Mouse (Mus musculus): ENCODE results near the gene Fmo3. TPM values are rescaled to one million over a fixed set of nuclear protein-coding genes. Genes with fewer than 3 reads are reported as not detected.

Fmo3 gene
- polyA plus RNA-seq, 1 experiment: 0.19 TPM

- no peaks in the 10 kb centered on the region for H3K27me3 ChIP-seq (replicated peaks; ENCODE audit: control insufficient read depth, insufficient read depth, low read length)
- no peak overlapping the region for H3K27ac ChIP-seq (ENCODE audit: insufficient read depth, low read depth, low read length)
- H3K4me3 ChIP-seq (ENCODE audit: insufficient read depth, low read depth, low read length): no peak overlapping the region
- H3K4me1 ChIP-seq (ENCODE audit: control insufficient read depth, insufficient read depth, low read length): no peaks in the 10 kb centered on the region
- no peak for DNase-seq
- TF ChIP-seq CTCF (conservative IDR thresholded peaks at IDR 0.05; ENCODE audit: insufficient read depth, insufficient read length, low read depth, low read length): no peak
- TF ChIP-seq POLR2A (IDR thresholded peaks at IDR 0.05; ENCODE audit: low read depth, low read length): no peak
- H3K36me3 ChIP-seq (ENCODE audit: control insufficient read depth, insufficient read depth, low read length): no peaks in the 10 kb centered on the region
- 45% methylated on average over 6 of the region's 6 CpGs for WGBS
Observed at GRCm38 (mm10) chr1:162943700-162944099, 40.6 kb downstream of the Fmo3 start.

GRCm38 (mm10) chr1:162938696-162939351 is 45.5 kb downstream of the Fmo3 start:
- TF ChIP-seq CTCF (conservative IDR thresholded peaks at IDR 0.05; ENCODE audit: insufficient read depth, insufficient read length, low read depth, low read length): no peak
- no peak for TF ChIP-seq POLR2A (IDR thresholded peaks at IDR 0.05; ENCODE audit: low read depth, low read length)
- WGBS: 43% methylated on average over 4 of the region's 4 CpGs
- Histone ChIP-seq H3K4me3 (ENCODE audit: insufficient read depth, low read depth, low read length) (no peak overlapping the region), H3K36me3 (ENCODE audit: control insufficient read depth, insufficient read depth, low read length) (no peaks in the 10 kb centered on the region), H3K27me3 (replicated peaks; ENCODE audit: control insufficient read depth, insufficient read depth, low read length) (no peaks in the 10 kb centered on the region), H3K4me1 (ENCODE audit: control insufficient read depth, insufficient read depth, low read length) (no peaks in the 10 kb centered on the region), H3K27ac (ENCODE audit: insufficient read depth, low read depth, low read length) (peak overlapping the region; percentile 52)
- peak; percentile 61 for DNase-seq

GRCm38 (mm10) chr1:162937970-162938695 is 46.2 kb downstream of the Fmo3 start:
- no peak for TF ChIP-seq POLR2A (IDR thresholded peaks at IDR 0.05; ENCODE audit: low read depth, low read length)
- no peak for TF ChIP-seq CTCF (conservative IDR thresholded peaks at IDR 0.05; ENCODE audit: insufficient read depth, insufficient read length, low read depth, low read length)
- WGBS: 37% methylated on average over 5 of the region's 5 CpGs
- Histone ChIP-seq H3K4me3 (ENCODE audit: insufficient read depth, low read depth, low read length) (no peak overlapping the region), H3K27me3 (replicated peaks; ENCODE audit: control insufficient read depth, insufficient read depth, low read length) (no peaks in the 10 kb centered on the region), H3K4me1 (ENCODE audit: control insufficient read depth, insufficient read depth, low read length) (no peaks in the 10 kb centered on the region), H3K36me3 (ENCODE audit: control insufficient read depth, insufficient read depth, low read length) (no peaks in the 10 kb centered on the region), H3K27ac (ENCODE audit: insufficient read depth, low read depth, low read length) (no peak overlapping the region)
- no peak for DNase-seq

GRCm38 (mm10) chr1:162937415-162937814 is 46.9 kb downstream of the Fmo3 start, which contains the start of gene Fmo6:
Gene Fmo6, minus strand, starts transcription at chr1:162937515.
- 78% methylated on average over 6 of the region's 6 CpGs for WGBS
- TF ChIP-seq POLR2A (IDR thresholded peaks at IDR 0.05; ENCODE audit: low read depth, low read length) (no peak), CTCF (conservative IDR thresholded peaks at IDR 0.05; ENCODE audit: insufficient read depth, insufficient read length, low read depth, low read length) (no peak)
- Histone ChIP-seq H3K36me3 (ENCODE audit: control insufficient read depth, insufficient read depth, low read length) (no peaks in the 10 kb centered on the region), H3K4me3 (ENCODE audit: insufficient read depth, low read depth, low read length) (no peak within 1 kb of the TSS), H3K27ac (ENCODE audit: insufficient read depth, low read depth, low read length) (no peak within 1 kb of the TSS), H3K27me3 (replicated peaks; ENCODE audit: control insufficient read depth, insufficient read depth, low read length) (no peaks in the 10 kb centered on the region), H3K4me1 (ENCODE audit: control insufficient read depth, insufficient read depth, low read length) (no peaks in the 10 kb centered on the region)
- DNase-seq: no peak

- no peak overlapping the region for H3K4me3 ChIP-seq (ENCODE audit: insufficient read depth, low read depth, low read length)
- 74% methylated on average over 4 of the region's 4 CpGs for WGBS
- H3K27me3 ChIP-seq (replicated peaks; ENCODE audit: control insufficient read depth, insufficient read depth, low read length): no peaks in the 10 kb centered on the region
- TF ChIP-seq CTCF (conservative IDR thresholded peaks at IDR 0.05; ENCODE audit: insufficient read depth, insufficient read length, low read depth, low read length): no peak
- no peak for TF ChIP-seq POLR2A (IDR thresholded peaks at IDR 0.05; ENCODE audit: low read depth, low read length)
- H3K27ac ChIP-seq (ENCODE audit: insufficient read depth, low read depth, low read length): no peak overlapping the region
- H3K4me1 ChIP-seq (ENCODE audit: control insufficient read depth, insufficient read depth, low read length): no peaks in the 10 kb centered on the region; the same call in 1 of the 2 replicates
- DNase-seq: no peak
- no peaks in the 10 kb centered on the region for H3K36me3 ChIP-seq (ENCODE audit: control insufficient read depth, insufficient read depth, low read length)
Observed at GRCm38 (mm10) chr1:162934374-162935012, 49.8 kb downstream of the Fmo3 start.

GRCm38 (mm10) chr1:162932386-162932785 is 51.9 kb downstream of the Fmo3 start:
- H3K4me1 ChIP-seq (ENCODE audit: control insufficient read depth, insufficient read depth, low read length): no peaks in the 10 kb centered on the region; the same call in 1 of the 2 replicates
- peak; percentile 61 for DNase-seq
- TF ChIP-seq POLR2A (IDR thresholded peaks at IDR 0.05; ENCODE audit: low read depth, low read length) (no peak), CTCF (conservative IDR thresholded peaks at IDR 0.05; ENCODE audit: insufficient read depth, insufficient read length, low read depth, low read length) (no peak)
- peak overlapping the region; percentile 27 for H3K27ac ChIP-seq (ENCODE audit: insufficient read depth, low read depth, low read length)
- WGBS: 83% methylated on average over 4 of the region's 4 CpGs
- no peak overlapping the region for H3K4me3 ChIP-seq (ENCODE audit: insufficient read depth, low read depth, low read length)
- H3K27me3 ChIP-seq (replicated peaks; ENCODE audit: control insufficient read depth, insufficient read depth, low read length): no peaks in the 10 kb centered on the region
- no peaks in the 10 kb centered on the region for H3K36me3 ChIP-seq (ENCODE audit: control insufficient read depth, insufficient read depth, low read length)

- DNase-seq: no peak
- H3K27ac ChIP-seq (ENCODE audit: insufficient read depth, low read depth, low read length): peak overlapping the region; percentile 27
- H3K4me3 ChIP-seq (ENCODE audit: insufficient read depth, low read depth, low read length): no peak overlapping the region
- TF ChIP-seq CTCF (conservative IDR thresholded peaks at IDR 0.05; ENCODE audit: insufficient read depth, insufficient read length, low read depth, low read length): no peak
- TF ChIP-seq POLR2A (IDR thresholded peaks at IDR 0.05; ENCODE audit: low read depth, low read length): no peak
- H3K4me1 ChIP-seq (ENCODE audit: control insufficient read depth, insufficient read depth, low read length): no peaks in the 10 kb centered on the region; the same call in 1 of the 2 replicates
- H3K27me3 ChIP-seq (replicated peaks; ENCODE audit: control insufficient read depth, insufficient read depth, low read length): no peaks in the 10 kb centered on the region
- no peaks in the 10 kb centered on the region for H3K36me3 ChIP-seq (ENCODE audit: control insufficient read depth, insufficient read depth, low read length)
- WGBS: 80% methylated on average over 5 of the region's 5 CpGs
Observed at GRCm38 (mm10) chr1:162931880-162932279, 52.4 kb downstream of the Fmo3 start.
